Mouse (Mus musculus): ENCODE results near the gene Pax6. TPM values are rescaled to one million over a fixed set of nuclear protein-coding genes. Genes with fewer than 3 reads are reported as not detected.

Gene Pax6
- polyA plus RNA-seq (2012; rRNA removed), result 84.5 and 103 TPM in 2 replicates

DNA sequence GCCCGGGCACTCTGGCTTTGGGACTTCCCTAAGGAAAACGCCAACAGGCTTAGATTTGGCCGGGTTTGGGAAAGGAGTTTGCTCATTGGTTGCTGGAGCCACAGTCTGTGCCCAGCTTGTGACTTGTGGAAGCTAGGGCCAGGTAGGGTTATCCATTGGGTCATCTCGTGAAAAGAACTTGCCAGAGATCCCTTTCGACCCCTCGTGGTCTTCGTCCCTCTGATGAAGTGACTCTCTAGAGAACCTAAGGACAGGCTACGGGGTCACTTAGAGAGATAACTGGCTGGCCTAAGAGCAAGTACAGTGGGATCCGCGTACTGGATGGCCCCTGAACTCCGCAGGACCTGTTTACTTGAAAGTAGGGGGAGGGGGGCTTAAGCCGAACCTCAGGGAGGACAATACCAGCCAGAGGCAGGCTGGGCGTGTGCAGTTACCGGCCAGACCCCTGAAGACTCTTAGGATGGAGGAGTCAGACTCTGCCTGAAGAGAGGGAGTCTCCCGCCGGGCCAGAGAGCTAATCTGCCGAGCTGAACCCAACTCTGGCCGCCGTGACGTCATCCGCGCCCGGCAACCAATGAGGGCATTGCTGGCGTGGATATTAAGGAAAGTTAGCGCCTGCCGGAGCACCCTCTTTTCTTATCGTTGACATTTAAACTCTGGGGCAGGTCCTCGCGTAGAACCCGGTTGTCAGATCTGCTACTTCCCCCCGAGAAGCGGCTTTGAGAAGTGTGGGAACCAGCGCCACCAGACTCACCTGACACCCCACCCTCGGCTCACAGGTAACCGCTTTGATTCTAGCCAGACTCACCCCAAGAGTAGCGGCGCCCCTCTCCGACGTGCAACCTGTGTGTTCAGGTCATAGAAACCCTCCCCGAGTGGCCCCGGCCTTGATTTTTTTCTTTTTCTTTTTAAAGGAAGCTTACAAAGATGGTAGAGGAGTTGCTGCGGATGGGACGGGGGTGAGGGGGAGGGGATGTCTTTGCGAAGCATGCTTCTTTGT lies at the start of gene Pax6:
Gene Pax6, plus strand, starts transcription at position 630 of the 1,000 bp plus-strand sequence.
- Histone ChIP-seq H3K27ac (ENCODE audit: insufficient read depth, low read length) (peak within 1 kb of the TSS; percentile 79), H3K4me1 (ENCODE audit: control insufficient read depth, insufficient read depth, low read length) (peaks cover 6% of the 10 kb centered on the region), H3K27me3 (ENCODE audit: control insufficient read depth, insufficient read depth, low read length) (no peaks in the 10 kb centered on the region), H3K4me3 (replicated peaks; ENCODE audit: insufficient read depth, low read depth, low read length) (peak within 1 kb of the TSS; percentile 91)
- TF ChIP-seq POLR2A (IDR thresholded peaks at IDR 0.05; ENCODE audit: borderline replicate concordance, insufficient read depth, low read length) (0 out of 2 replicates have a peak, but pooled peaks have one; percentile 37), CTCF (IDR thresholded peaks at IDR 0.05; ENCODE audit: borderline replicate concordance, insufficient read depth, low read depth, low read length) (no peak)
- DNase-seq, result peak; percentile 90 to 91
- WGBS, result 2% methylated on average over 44 of the region's 44 CpGs

DNA sequence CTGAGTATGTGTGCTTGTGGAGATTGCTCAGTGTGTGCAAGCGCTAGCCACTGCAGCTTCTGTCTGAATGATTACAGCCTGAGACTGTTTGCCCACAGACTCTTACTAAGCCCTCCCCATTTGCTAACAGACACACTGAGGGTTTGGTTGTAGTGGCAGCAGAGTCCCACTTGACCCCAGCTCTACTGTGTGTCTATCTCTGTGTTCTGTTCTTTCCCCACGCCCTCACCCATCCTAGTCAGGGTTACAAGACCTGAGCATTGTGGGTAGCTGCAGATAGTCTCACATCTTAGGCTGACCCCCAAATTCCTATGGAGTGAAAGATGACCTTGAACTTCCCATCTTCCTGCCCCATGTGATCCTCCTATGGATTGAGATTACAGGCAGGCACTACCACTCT lies 19.8 kb upstream of the Pax6 start:
- DNase-seq, result no peak
- Histone ChIP-seq H3K4me3 (replicated peaks; ENCODE audit: insufficient read depth, low read depth, low read length) (no peak overlapping the region), H3K27me3 (ENCODE audit: control insufficient read depth, insufficient read depth, low read length) (no peaks in the 10 kb centered on the region), H3K27ac (ENCODE audit: insufficient read depth, low read length) (no peak overlapping the region), H3K4me1 (ENCODE audit: control insufficient read depth, insufficient read depth, low read length) (no peaks in the 10 kb centered on the region)
- WGBS, result 93% methylated on average over 2 of the region's 2 CpGs
- TF ChIP-seq POLR2A (IDR thresholded peaks at IDR 0.05; ENCODE audit: borderline replicate concordance, insufficient read depth, low read length) (no peak), CTCF (IDR thresholded peaks at IDR 0.05; ENCODE audit: borderline replicate concordance, insufficient read depth, low read depth, low read length) (no peak)

DNA sequence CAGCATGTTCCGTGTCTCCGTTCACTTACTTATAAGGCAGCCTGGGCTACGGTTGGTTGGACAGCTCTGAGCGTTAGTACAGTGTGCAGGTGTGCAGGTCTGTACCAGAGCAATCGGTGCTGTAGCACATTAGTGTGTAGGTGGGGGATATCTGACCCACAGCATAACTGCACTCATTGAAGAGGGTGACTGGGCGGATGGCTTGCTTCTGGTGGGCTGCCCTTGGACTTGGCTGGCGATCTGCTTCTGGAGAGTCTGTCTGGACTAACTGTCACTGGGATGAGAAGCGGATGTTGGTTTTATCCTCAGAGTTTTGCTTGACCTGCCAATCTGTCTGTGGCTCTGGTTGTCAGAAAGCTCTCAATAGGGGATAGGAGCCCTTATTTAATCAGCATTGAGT lies 12.2 kb upstream of the Pax6 start:
- Histone ChIP-seq H3K4me3 (replicated peaks; ENCODE audit: insufficient read depth, low read depth, low read length) (no peak overlapping the region), H3K4me1 (ENCODE audit: control insufficient read depth, insufficient read depth, low read length) (peaks cover 3% of the 10 kb centered on the region; the same call in 1 of the 2 replicates), H3K27me3 (ENCODE audit: control insufficient read depth, insufficient read depth, low read length) (no peaks in the 10 kb centered on the region), H3K27ac (ENCODE audit: insufficient read depth, low read length) (no peak overlapping the region)
- TF ChIP-seq POLR2A (IDR thresholded peaks at IDR 0.05; ENCODE audit: borderline replicate concordance, insufficient read depth, low read length) (no peak), CTCF (IDR thresholded peaks at IDR 0.05; ENCODE audit: borderline replicate concordance, insufficient read depth, low read depth, low read length) (no peak)
- WGBS, result 73% methylated on average over 8 of the region's 8 CpGs
- DNase-seq, result no peak

DNA sequence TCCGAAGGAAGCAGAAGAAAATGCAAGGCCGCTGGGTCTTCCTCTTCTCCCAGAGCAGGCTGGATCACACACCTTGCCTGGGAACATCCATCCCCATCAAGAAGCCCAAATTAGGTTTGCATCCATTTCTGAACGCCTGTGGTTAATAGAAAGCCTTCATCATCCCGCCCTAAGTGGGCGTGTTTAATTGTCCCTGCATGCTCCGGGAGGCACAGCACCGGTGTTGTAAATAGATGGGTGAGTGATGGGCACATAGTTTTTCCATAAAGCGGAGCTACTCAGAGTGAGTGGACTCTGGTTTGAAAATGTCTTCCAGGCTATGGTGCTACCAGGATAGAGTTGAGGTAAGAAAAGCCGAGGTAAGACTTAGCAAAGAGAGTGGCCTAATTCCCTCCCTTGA lies 9.3 kb upstream of the Pax6 start:
- no peak for DNase-seq
- Histone ChIP-seq H3K27ac (ENCODE audit: insufficient read depth, low read length) (no peak overlapping the region), H3K4me1 (ENCODE audit: control insufficient read depth, insufficient read depth, low read length) (peaks cover 3% of the 10 kb centered on the region; the same call in 1 of the 2 replicates), H3K4me3 (replicated peaks; ENCODE audit: insufficient read depth, low read depth, low read length) (peak overlapping the region; percentile 7), H3K27me3 (ENCODE audit: control insufficient read depth, insufficient read depth, low read length) (no peaks in the 10 kb centered on the region)
- WGBS, result 48% methylated on average over 9 of the region's 9 CpGs
- TF ChIP-seq CTCF (IDR thresholded peaks at IDR 0.05; ENCODE audit: borderline replicate concordance, insufficient read depth, low read depth, low read length) (no peak), POLR2A (IDR thresholded peaks at IDR 0.05; ENCODE audit: borderline replicate concordance, insufficient read depth, low read length) (no peak)

DNA sequence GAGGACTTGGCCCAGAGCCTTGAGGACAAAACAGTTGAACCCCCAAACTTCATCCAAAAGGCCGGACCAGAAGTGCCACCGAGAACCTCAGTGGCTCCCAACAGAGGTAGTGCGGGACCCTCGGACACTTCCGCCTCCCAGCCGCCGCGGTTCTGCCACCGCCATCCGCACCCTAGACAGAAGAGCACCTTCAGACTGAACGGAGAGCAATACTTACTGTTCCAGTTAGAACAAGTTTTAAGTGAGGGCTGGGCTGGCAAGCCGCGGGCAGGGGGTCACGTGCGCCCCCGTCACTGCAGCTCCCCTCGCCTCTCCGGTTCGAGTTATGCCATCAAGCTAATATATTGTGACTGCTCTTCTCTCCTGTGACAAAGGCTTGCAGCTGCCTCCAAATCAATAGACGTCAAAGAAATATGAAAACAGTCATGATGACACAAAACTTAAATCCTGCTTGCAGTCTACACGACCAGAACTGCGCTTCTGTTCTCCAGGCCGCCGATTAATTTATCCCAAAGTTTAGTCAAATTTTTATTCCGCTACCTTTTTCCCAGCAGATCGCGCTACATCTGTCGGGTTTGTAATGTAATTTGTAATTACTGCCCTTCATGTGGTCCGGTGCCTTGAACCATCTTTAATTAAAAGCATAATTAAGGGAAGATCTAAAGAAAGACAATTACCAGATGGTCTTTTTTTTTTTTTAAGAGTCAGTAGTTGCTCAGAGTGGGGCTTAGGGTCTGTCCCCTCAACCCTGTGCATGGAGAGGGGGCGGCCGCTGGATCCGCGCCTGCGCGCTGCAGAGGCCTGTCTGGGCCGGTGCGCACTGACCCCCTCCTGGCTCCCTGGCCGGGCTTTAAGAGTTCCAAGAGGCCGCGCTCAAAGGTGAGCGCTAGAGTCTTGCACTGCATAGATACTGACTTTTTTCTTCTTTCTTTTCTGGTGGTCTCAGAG lies 8.5 kb upstream of the Pax6 start:
- Histone ChIP-seq H3K27me3 (ENCODE audit: control insufficient read depth, insufficient read depth, low read length) (no peaks in the 10 kb centered on the region), H3K4me1 (ENCODE audit: control insufficient read depth, insufficient read depth, low read length) (peaks cover 3% of the 10 kb centered on the region; the same call in 1 of the 2 replicates), H3K27ac (ENCODE audit: insufficient read depth, low read length) (no peak overlapping the region), H3K4me3 (replicated peaks; ENCODE audit: insufficient read depth, low read depth, low read length) (peak overlapping the region; percentile 47)
- no peak for TF ChIP-seq POLR2A (IDR thresholded peaks at IDR 0.05; ENCODE audit: borderline replicate concordance, insufficient read depth, low read length)
- TF ChIP-seq CTCF (IDR thresholded peaks at IDR 0.05; ENCODE audit: borderline replicate concordance, insufficient read depth, low read depth, low read length), result no peak
- 29% methylated on average over 41 of the region's 41 CpGs for WGBS
- DNase-seq, result peak in 1 of 2 experiments; percentile 26

DNA sequence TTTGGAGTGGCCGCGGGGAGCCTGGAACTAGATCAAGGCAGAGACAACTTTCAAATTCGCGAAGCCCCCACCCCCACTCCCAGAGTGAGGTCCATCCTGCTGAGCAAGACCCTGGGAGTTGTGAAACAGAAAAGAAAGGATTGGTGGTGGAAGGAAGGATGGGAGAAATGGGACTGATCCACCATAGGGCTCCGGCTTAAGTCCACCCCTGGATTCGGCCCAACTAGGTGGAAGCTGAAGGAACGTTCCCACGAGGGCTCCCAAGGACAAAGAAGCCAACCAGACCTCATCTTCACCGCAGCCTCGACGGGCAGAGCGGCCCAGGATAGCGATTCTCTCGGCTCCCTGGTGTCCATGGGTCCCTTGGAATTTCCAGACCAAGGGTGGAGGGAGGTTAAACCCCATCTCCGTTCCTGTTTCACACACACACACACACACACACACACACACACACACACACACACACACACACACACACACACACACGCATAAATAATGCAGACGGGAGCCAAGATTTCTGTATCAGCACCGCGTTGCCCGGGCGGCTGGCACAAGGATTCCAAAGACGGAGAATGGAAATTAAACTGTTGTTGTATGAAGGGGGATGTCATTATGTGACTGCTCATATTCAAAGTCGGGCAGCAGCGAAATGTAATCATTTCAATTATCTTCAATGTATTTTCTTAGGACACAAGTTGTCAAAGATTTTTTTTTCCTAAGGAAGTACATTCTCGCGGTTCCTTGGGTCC lies 7.7 kb upstream of the Pax6 start:
- WGBS, result 34% methylated on average over 26 of the region's 26 CpGs
- TF ChIP-seq CTCF (IDR thresholded peaks at IDR 0.05; ENCODE audit: borderline replicate concordance, insufficient read depth, low read depth, low read length), result no peak
- TF ChIP-seq POLR2A (IDR thresholded peaks at IDR 0.05; ENCODE audit: borderline replicate concordance, insufficient read depth, low read length), result no peak
- no peaks in the 10 kb centered on the region for H3K27me3 ChIP-seq (ENCODE audit: control insufficient read depth, insufficient read depth, low read length)

More for the DNA sequence above, 7.7 kb upstream of the Pax6 start:
- DNase-seq, result peak; percentile 10 to 34
- Histone ChIP-seq H3K27ac (ENCODE audit: insufficient read depth, low read length) (no peak overlapping the region), H3K4me3 (replicated peaks; ENCODE audit: insufficient read depth, low read depth, low read length) (peak overlapping the region; percentile 22), H3K4me1 (ENCODE audit: control insufficient read depth, insufficient read depth, low read length) (peaks cover 3% of the 10 kb centered on the region; the same call in 1 of the 2 replicates)
